Mouse (Mus musculus): Measurements from ENCODE around the gene Cd34. TPM values are rescaled to one million over a fixed set of nuclear protein-coding genes. Genes with fewer than 3 reads are reported as not detected.

Cd34 gene
- polyA plus RNA-seq, 1 experiment, result 20.1 TPM

DNA sequence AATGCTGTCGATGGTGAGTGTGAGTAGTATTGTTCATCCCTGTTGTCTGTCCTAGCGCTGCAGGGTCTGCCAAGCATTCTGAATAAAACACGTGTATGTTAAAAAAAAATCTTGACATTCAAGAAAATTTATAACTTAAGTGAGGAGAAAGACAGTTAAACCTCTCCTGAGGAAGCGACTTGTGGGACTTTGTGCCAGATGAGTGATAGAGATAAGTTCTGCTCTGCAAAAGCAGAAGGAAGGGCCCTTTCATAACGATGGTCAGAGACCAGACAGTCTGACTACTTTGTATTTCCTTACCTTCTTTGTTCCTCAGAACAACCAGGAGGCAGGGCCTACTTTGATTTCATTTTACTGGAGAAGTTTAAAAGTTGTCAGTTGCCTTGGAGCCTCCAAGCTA lies 4.9 kb downstream of the Cd34 start:
- no peaks in the 10 kb centered on the region for H3K4me1 ChIP-seq (replicated peaks; ENCODE audit: control insufficient read depth, insufficient read depth, low read length)
- H3K27ac ChIP-seq (ENCODE audit: control insufficient read depth, insufficient read depth, low read length), result no peak overlapping the region
- WGBS, result 6% methylated on average over 5 of the region's 5 CpGs
- TF ChIP-seq CTCF (IDR thresholded peaks at IDR 0.05; ENCODE audit: borderline replicate concordance, control insufficient read depth, extremely low read depth, insufficient read depth, low read length, poor library complexity) (no peak), POLR2A (IDR thresholded peaks at IDR 0.05; ENCODE audit: control insufficient read depth, extremely low read depth, insufficient read depth, low read length, poor library complexity) (no peak)
- no peak for DNase-seq
- H3K4me3 ChIP-seq (ENCODE audit: control insufficient read depth, insufficient read depth, low read length), result no peak overlapping the region
- no peaks in the 10 kb centered on the region for H3K36me3 ChIP-seq (ENCODE audit: control insufficient read depth, insufficient read depth, low read length)
- H3K27me3 ChIP-seq (ENCODE audit: control insufficient read depth, insufficient read depth, low read length), result no peaks in the 10 kb centered on the region

DNA sequence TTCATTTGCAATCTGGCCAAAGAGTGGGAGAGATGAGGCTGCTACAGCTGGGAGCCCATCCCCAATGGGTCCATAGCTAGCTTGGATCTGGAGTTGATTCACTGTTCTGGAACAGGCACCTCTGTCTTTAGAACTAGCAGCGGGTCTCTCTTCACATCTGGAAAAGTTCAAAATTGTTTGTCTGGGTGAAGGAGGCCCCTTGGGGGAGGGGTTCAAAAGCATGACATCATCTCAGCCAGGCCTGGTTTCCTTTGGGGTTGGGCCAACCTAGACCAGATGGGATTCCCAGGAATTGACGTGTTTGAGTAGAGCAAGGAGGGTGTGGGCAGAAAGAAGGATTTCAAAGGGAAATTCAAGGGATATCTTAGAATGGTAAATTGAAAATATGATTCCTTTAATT lies 6.8 kb downstream of the Cd34 start:
- Histone ChIP-seq H3K36me3 (ENCODE audit: control insufficient read depth, insufficient read depth, low read length) (no peaks in the 10 kb centered on the region), H3K27ac (ENCODE audit: control insufficient read depth, insufficient read depth, low read length) (no peak overlapping the region), H3K4me3 (ENCODE audit: control insufficient read depth, insufficient read depth, low read length) (no peak overlapping the region), H3K27me3 (ENCODE audit: control insufficient read depth, insufficient read depth, low read length) (no peaks in the 10 kb centered on the region), H3K4me1 (replicated peaks; ENCODE audit: control insufficient read depth, insufficient read depth, low read length) (no peaks in the 10 kb centered on the region)
- DNase-seq, result no peak
- TF ChIP-seq POLR2A (IDR thresholded peaks at IDR 0.05; ENCODE audit: control insufficient read depth, extremely low read depth, insufficient read depth, low read length, poor library complexity) (no peak), CTCF (IDR thresholded peaks at IDR 0.05; ENCODE audit: borderline replicate concordance, control insufficient read depth, extremely low read depth, insufficient read depth, low read length, poor library complexity) (no peak)
- WGBS, result 86% methylated on average over 2 of the region's 2 CpGs

DNA sequence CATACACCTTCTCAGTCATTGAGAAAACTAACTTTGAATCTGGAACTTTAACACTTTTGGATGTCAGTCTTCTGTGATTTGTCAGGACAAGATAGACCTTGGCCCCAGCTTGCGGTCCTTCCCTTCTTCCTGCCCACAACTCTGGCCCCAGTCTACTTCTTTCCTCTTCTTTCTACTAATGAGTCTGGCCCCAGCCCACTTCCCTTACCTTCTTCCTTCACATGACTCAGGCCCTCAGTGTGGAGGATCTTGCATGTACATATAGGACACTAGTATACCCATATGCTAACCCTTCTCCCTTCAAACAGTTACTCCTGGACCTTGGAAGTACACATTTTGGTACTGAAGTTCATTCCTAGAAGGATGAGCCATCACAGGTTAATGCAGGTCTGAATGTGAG lies 7.8 kb downstream of the Cd34 start:
- no peak for DNase-seq
- H3K27me3 ChIP-seq (ENCODE audit: control insufficient read depth, insufficient read depth, low read length), result no peaks in the 10 kb centered on the region
- TF ChIP-seq CTCF (IDR thresholded peaks at IDR 0.05; ENCODE audit: borderline replicate concordance, control insufficient read depth, extremely low read depth, insufficient read depth, low read length, poor library complexity) (no peak), POLR2A (IDR thresholded peaks at IDR 0.05; ENCODE audit: control insufficient read depth, extremely low read depth, insufficient read depth, low read length, poor library complexity) (no peak)
- H3K4me1 ChIP-seq (replicated peaks; ENCODE audit: control insufficient read depth, insufficient read depth, low read length), result no peaks in the 10 kb centered on the region
- H3K4me3 ChIP-seq (ENCODE audit: control insufficient read depth, insufficient read depth, low read length), result no peak overlapping the region
- H3K36me3 ChIP-seq (ENCODE audit: control insufficient read depth, insufficient read depth, low read length), result no peaks in the 10 kb centered on the region
- WGBS, result 41% methylated on average over 1 of the region's 1 CpGs
- no peak overlapping the region for H3K27ac ChIP-seq (ENCODE audit: control insufficient read depth, insufficient read depth, low read length)

DNA sequence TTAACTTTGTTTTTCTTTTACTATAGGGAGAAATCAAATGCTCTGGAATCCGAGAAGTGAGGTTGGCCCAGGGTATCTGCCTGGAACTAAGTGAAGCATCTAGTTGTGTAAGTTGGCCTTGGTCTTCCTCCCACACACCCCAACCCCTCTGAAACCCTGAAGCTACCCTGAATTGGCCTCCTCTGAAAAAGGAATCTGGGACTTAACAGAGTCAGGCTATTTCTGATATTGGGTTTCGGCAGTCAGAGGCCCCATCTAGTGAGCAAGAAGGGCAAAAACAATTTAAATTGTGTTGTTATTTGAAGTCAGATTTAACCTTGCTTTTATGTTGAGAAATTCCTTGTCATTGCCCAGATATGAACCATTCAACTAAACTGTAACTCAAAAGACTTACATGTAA lies 12.3 kb downstream of the Cd34 start:
- WGBS, result 89% methylated on average over 2 of the region's 2 CpGs
- no peaks in the 10 kb centered on the region for H3K27me3 ChIP-seq (ENCODE audit: control insufficient read depth, insufficient read depth, low read length)
- no peak for DNase-seq
- H3K4me3 ChIP-seq (ENCODE audit: control insufficient read depth, insufficient read depth, low read length), result no peak overlapping the region
- H3K4me1 ChIP-seq (replicated peaks; ENCODE audit: control insufficient read depth, insufficient read depth, low read length), result no peaks in the 10 kb centered on the region
- H3K36me3 ChIP-seq (ENCODE audit: control insufficient read depth, insufficient read depth, low read length), result no peaks in the 10 kb centered on the region
- no peak for TF ChIP-seq POLR2A (IDR thresholded peaks at IDR 0.05; ENCODE audit: control insufficient read depth, extremely low read depth, insufficient read depth, low read length, poor library complexity)
- no peak for TF ChIP-seq CTCF (IDR thresholded peaks at IDR 0.05; ENCODE audit: borderline replicate concordance, control insufficient read depth, extremely low read depth, insufficient read depth, low read length, poor library complexity)
- no peak overlapping the region for H3K27ac ChIP-seq (ENCODE audit: control insufficient read depth, insufficient read depth, low read length)

DNA sequence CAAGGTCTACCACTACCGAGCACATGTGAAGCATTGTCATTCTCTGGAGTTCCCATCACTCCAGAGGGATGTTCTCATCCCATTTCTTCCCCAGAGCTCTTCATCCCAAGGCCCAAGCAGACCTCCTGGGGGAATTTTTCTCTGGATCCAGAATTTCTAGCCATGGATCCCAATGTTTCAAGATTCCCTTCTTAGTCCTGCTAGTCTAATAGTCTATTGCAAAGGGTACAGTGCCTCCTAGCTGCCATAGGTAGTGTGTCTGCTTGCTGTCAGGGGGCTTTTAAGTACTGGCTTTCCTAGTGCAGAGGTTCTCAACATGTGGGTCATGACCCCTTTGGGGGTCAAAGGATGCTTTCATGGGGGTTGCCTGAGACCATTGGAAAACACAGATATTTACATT lies 14.3 kb downstream of the Cd34 start:
- 96% methylated on average over 1 of the region's 1 CpGs for WGBS
- H3K27ac ChIP-seq (ENCODE audit: control insufficient read depth, insufficient read depth, low read length), result no peak overlapping the region
- no peak for DNase-seq
- no peak overlapping the region for H3K4me3 ChIP-seq (ENCODE audit: control insufficient read depth, insufficient read depth, low read length)
- H3K4me1 ChIP-seq (replicated peaks; ENCODE audit: control insufficient read depth, insufficient read depth, low read length), result no peaks in the 10 kb centered on the region
- TF ChIP-seq CTCF (IDR thresholded peaks at IDR 0.05; ENCODE audit: borderline replicate concordance, control insufficient read depth, extremely low read depth, insufficient read depth, low read length, poor library complexity), result no peak
- no peak for TF ChIP-seq POLR2A (IDR thresholded peaks at IDR 0.05; ENCODE audit: control insufficient read depth, extremely low read depth, insufficient read depth, low read length, poor library complexity)
- no peaks in the 10 kb centered on the region for H3K36me3 ChIP-seq (ENCODE audit: control insufficient read depth, insufficient read depth, low read length)
- no peaks in the 10 kb centered on the region for H3K27me3 ChIP-seq (ENCODE audit: control insufficient read depth, insufficient read depth, low read length)

DNA sequence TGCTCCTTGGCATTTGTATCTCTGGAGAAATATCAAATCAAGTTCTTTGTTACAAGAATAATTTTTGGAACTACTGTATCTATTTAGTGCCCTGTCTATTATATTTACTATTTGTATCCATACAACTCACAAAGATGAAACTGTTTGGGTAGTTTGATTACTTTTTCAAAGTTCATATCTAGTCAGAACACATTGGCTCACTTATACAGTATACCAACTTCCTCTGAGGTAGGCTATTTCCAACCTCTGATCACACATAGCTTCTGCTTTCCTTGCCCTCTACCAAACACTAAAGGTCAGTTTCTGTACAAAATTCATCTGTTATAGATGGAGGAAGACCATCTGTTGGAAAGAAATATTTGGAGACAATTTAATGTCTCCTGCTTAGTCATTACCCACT lies 16.1 kb downstream of the Cd34 start:
- TF ChIP-seq CTCF (IDR thresholded peaks at IDR 0.05; ENCODE audit: borderline replicate concordance, control insufficient read depth, extremely low read depth, insufficient read depth, low read length, poor library complexity) (no peak), POLR2A (IDR thresholded peaks at IDR 0.05; ENCODE audit: control insufficient read depth, extremely low read depth, insufficient read depth, low read length, poor library complexity) (no peak)
- Histone ChIP-seq H3K36me3 (ENCODE audit: control insufficient read depth, insufficient read depth, low read length) (no peaks in the 10 kb centered on the region), H3K4me3 (ENCODE audit: control insufficient read depth, insufficient read depth, low read length) (no peak overlapping the region), H3K4me1 (replicated peaks; ENCODE audit: control insufficient read depth, insufficient read depth, low read length) (no peaks in the 10 kb centered on the region), H3K27me3 (ENCODE audit: control insufficient read depth, insufficient read depth, low read length) (no peaks in the 10 kb centered on the region), H3K27ac (ENCODE audit: control insufficient read depth, insufficient read depth, low read length) (no peak overlapping the region)
- DNase-seq, result no peak

DNA sequence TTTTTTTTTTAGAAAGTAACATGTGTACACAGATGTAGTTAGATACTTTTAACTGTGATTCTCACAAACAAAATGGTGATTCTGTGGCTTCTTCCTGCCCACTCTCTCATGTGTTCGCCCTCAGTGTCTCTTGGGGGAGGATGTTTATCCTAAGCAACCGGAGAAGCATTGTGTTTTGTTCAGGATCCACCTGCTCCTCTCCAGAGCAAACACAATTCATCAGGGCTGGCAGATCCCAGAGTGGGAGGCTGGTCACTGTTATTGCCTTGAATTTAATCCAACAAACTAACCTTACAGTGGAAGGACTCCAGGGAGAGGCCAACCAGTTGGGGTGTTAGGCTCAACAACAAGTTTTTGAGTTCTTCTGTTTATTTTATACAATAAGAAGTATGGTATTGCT lies 17.1 kb downstream of the Cd34 start:
- no peak overlapping the region for H3K27ac ChIP-seq (ENCODE audit: control insufficient read depth, insufficient read depth, low read length)
- 92% methylated on average over 2 of the region's 2 CpGs for WGBS
- H3K4me3 ChIP-seq (ENCODE audit: control insufficient read depth, insufficient read depth, low read length), result no peak overlapping the region
- H3K4me1 ChIP-seq (replicated peaks; ENCODE audit: control insufficient read depth, insufficient read depth, low read length), result no peaks in the 10 kb centered on the region
- TF ChIP-seq CTCF (IDR thresholded peaks at IDR 0.05; ENCODE audit: borderline replicate concordance, control insufficient read depth, extremely low read depth, insufficient read depth, low read length, poor library complexity), result no peak
- TF ChIP-seq POLR2A (IDR thresholded peaks at IDR 0.05; ENCODE audit: control insufficient read depth, extremely low read depth, insufficient read depth, low read length, poor library complexity), result no peak
- no peaks in the 10 kb centered on the region for H3K27me3 ChIP-seq (ENCODE audit: control insufficient read depth, insufficient read depth, low read length)
- DNase-seq, result no peak
- no peaks in the 10 kb centered on the region for H3K36me3 ChIP-seq (ENCODE audit: control insufficient read depth, insufficient read depth, low read length)

Measured in thymus, adult 2 months (tissue).